ENCODE assay signal across 22 mouse cellular contexts in genomic region chr15:77078786-77079185, GRCm38 (mm10). TPM values are rescaled to one million over a fixed set of nuclear protein-coding genes. Genes with fewer than 3 reads are reported as not detected.
DNase-seq lines count a peak whose midpoint lies in the region; ATAC-seq and TF ChIP-seq lines count a peak whose summit lies in the region.
"Had no signal": no experiment of that assay in that cellular context is flagged by ENCODE, and none has a peak within 500 bp of the region (broad histone marks: within the 10 kb centered on the region; RNA-seq: fewer than 3 reads in every experiment).

No protein-coding gene starts in this region.

- TF ChIP-seq POLR2A in cortical plate, adult 2 months (IDR thresholded peaks at IDR 0.05; ENCODE audit: extremely low read depth, insufficient read depth, low read length) = no peak

- DNase-seq in embryonic facial prominence, embryonic 10.5 days (ENCODE audit: low spot score) = no peak
- DNase-seq in layer of hippocampus, adult 2 months (ENCODE audit: low spot score in 2 of 2) = no peak
- DNase-seq in layer of hippocampus, adult 9-11 months = no peak
- no peak for DNase-seq in midbrain, embryonic 14.5 days
- no peak for DNase-seq in urinary bladder, postnatal 14 days (ENCODE audit: low spot score)
- DNase-seq: adrenal gland, postnatal 25 days; B cell, adult 2 months; cerebellum, adult 18-20 months; cerebellum, adult 9-11 months; cerebellum, postnatal 36 days; gastrocnemius, postnatal 10 days had no signal

- ATAC-seq in embryonic facial prominence, embryonic 13.5 days (ENCODE audit: insufficient number of reproducible peaks, insufficient read depth, low FRiP score, low TSS enrichment, low read depth) = no peak
- no peak for ATAC-seq in midbrain, embryonic 14.5 days (ENCODE audit: low FRiP score, low TSS enrichment)
- ATAC-seq in midbrain, embryonic 15.5 days (replicated peaks) = no peak
- ATAC-seq: activated CD4-positive, CD25-positive, alpha-beta regulatory T cell, adult 4 months; CD4-positive, CD25-positive, alpha-beta regulatory T cell, adult 4 months; forebrain, embryonic 15.5 days; intestine, embryonic 15.5 days had no signal

- H3K9ac ChIP-seq in embryonic facial prominence, embryonic 13.5 days = no peak overlapping the region
- H3K9ac ChIP-seq in midbrain, embryonic 14.5 days (replicated peaks; ENCODE audit: low read length) = no peak overlapping the region
- no peak overlapping the region for H3K9ac ChIP-seq in midbrain, embryonic 15.5 days
- H3K9ac ChIP-seq: forebrain, embryonic 15.5 days; heart, embryonic 12.5 days; intestine, embryonic 15.5 days had no signal

- H3K4me3 ChIP-seq in embryonic facial prominence, embryonic 13.5 days = no peak overlapping the region
- no peak overlapping the region for H3K4me3 ChIP-seq in embryonic facial prominence, embryonic 10.5 days
- H3K4me3 ChIP-seq in layer of hippocampus, adult 2 months = no peak overlapping the region
- no peak overlapping the region for H3K4me3 ChIP-seq in midbrain, embryonic 14.5 days (replicated peaks; ENCODE audit: low read depth, low read length)
- H3K4me3 ChIP-seq in midbrain, embryonic 15.5 days = no peak overlapping the region
- H3K4me3 ChIP-seq in cortical plate, adult 2 months (ENCODE audit: insufficient read depth, low read length) = no peak overlapping the region
- H3K4me3 ChIP-seq: forebrain, embryonic 15.5 days; heart, embryonic 12.5 days; hindbrain, embryonic 10.5 days; intestine, embryonic 15.5 days had no signal

- H3K4me2 ChIP-seq in embryonic facial prominence, embryonic 13.5 days = no peak overlapping the region
- no peak overlapping the region for H3K4me2 ChIP-seq in midbrain, embryonic 14.5 days (ENCODE audit: low read length)
- H3K4me2 ChIP-seq in midbrain, embryonic 15.5 days = no peak overlapping the region
- H3K4me2 ChIP-seq: forebrain, embryonic 15.5 days; heart, embryonic 12.5 days; intestine, embryonic 15.5 days had no signal

- 78% methylated on average over 3 of the region's 3 CpGs for WGBS in embryonic facial prominence, embryonic 13.5 days
- WGBS in embryonic facial prominence, embryonic 10.5 days = 68% methylated on average over 3 of the region's 3 CpGs
- 65% methylated on average over 3 of the region's 3 CpGs for WGBS in midbrain, embryonic 14.5 days
- WGBS in midbrain, embryonic 15.5 days = 59% methylated on average over 3 of the region's 3 CpGs

- H3K27me3 ChIP-seq in embryonic facial prominence, embryonic 13.5 days = no peaks in the 10 kb centered on the region
- H3K27me3 ChIP-seq in embryonic facial prominence, embryonic 10.5 days (replicated peaks; ENCODE audit: low read depth, poor library complexity, severe bottlenecking) = no peaks in the 10 kb centered on the region
- no peaks in the 10 kb centered on the region for H3K27me3 ChIP-seq in midbrain, embryonic 14.5 days (ENCODE audit: control insufficient read depth, insufficient read depth, low read length)
- no peaks in the 10 kb centered on the region for H3K27me3 ChIP-seq in midbrain, embryonic 15.5 days (replicated peaks)
- H3K27me3 ChIP-seq: forebrain, embryonic 15.5 days; heart, embryonic 12.5 days; intestine, embryonic 15.5 days had no signal

- peaks cover 73% of the 10 kb centered on the region for H3K36me3 ChIP-seq in embryonic facial prominence, embryonic 13.5 days
- peaks cover 82% of the 10 kb centered on the region for H3K36me3 ChIP-seq in embryonic facial prominence, embryonic 10.5 days (replicated peaks)
- peaks cover 62% of the 10 kb centered on the region for H3K36me3 ChIP-seq in midbrain, embryonic 14.5 days (ENCODE audit: control insufficient read depth, insufficient read depth, low read length)
- H3K36me3 ChIP-seq in midbrain, embryonic 15.5 days (replicated peaks) = peaks cover 27% of the 10 kb centered on the region; the same call in 1 of the 2 replicates
- H3K36me3 ChIP-seq: G1E had no signal

- H3K27ac ChIP-seq in embryonic facial prominence, embryonic 13.5 days = 0 out of 2 replicates have a peak overlapping the region, but pooled peaks have one; percentile 81
- H3K27ac ChIP-seq in embryonic facial prominence, embryonic 10.5 days (replicated peaks) = no peak overlapping the region; the same call in 1 of the 2 replicates
- peak overlapping the region; percentile 81 for H3K27ac ChIP-seq in layer of hippocampus, adult 2 months
- 0 out of 2 replicates have a peak overlapping the region, but pooled peaks have one; percentile 9 for H3K27ac ChIP-seq in midbrain, embryonic 14.5 days (replicated peaks; ENCODE audit: low read depth, low read length)
- no peak overlapping the region for H3K27ac ChIP-seq in midbrain, embryonic 15.5 days
- peak overlapping the region; percentile 26 for H3K27ac ChIP-seq in cortical plate, adult 2 months (ENCODE audit: insufficient read depth, low read length)
- H3K27ac ChIP-seq: forebrain, embryonic 15.5 days; intestine, embryonic 15.5 days had no signal

- no peak for TF ChIP-seq CTCF in layer of hippocampus, adult 2 months (conservative IDR thresholded peaks at IDR 0.05)
- TF ChIP-seq CTCF in cortical plate, adult 2 months (IDR thresholded peaks at IDR 0.05; ENCODE audit: extremely low read depth, insufficient read depth, low read length) = no peak

- no peaks in the 10 kb centered on the region for H3K9me3 ChIP-seq in embryonic facial prominence, embryonic 13.5 days
- no peaks in the 10 kb centered on the region for H3K9me3 ChIP-seq in embryonic facial prominence, embryonic 10.5 days
- no peaks in the 10 kb centered on the region for H3K9me3 ChIP-seq in midbrain, embryonic 14.5 days (ENCODE audit: control insufficient read depth, low read length)
- no peaks in the 10 kb centered on the region for H3K9me3 ChIP-seq in midbrain, embryonic 15.5 days
- H3K9me3 ChIP-seq: forebrain, embryonic 15.5 days; G1E; heart, embryonic 12.5 days; hindbrain, embryonic 10.5 days; intestine, embryonic 15.5 days had no signal

- peaks cover 26% of the 10 kb centered on the region for H3K4me1 ChIP-seq in embryonic facial prominence, embryonic 13.5 days
- peaks cover 23% of the 10 kb centered on the region for H3K4me1 ChIP-seq in embryonic facial prominence, embryonic 10.5 days
- no peaks in the 10 kb centered on the region for H3K4me1 ChIP-seq in midbrain, embryonic 14.5 days (ENCODE audit: control insufficient read depth, insufficient read depth, low read length)
- 0 out of 2 replicates have a peak, but pooled peaks cover 6% of the 10 kb centered on the region for H3K4me1 ChIP-seq in midbrain, embryonic 15.5 days
- H3K4me1 ChIP-seq in cortical plate, adult 2 months (ENCODE audit: control insufficient read depth, insufficient read depth, low read length) = peaks cover 6% of the 10 kb centered on the region; the same call in 1 of the 2 replicates
- H3K4me1 ChIP-seq: intestine, embryonic 15.5 days had no signal

RNA-seq across cellular contexts. Expression of gene Mb, which starts 28.3 kb away (rescaled TPM):
- 1.7 and 2.5 TPM in 2 replicates for polyA plus RNA-seq in embryonic facial prominence, embryonic 13.5 days (2015; fragmentation: Nextera tagmentation; extraction: Ambion mirVana)
- 0.72 and 0.86 TPM in 2 replicates for polyA plus RNA-seq in embryonic facial prominence, embryonic 10.5 days (2016; fragmentation: Nextera tagmentation; extraction: Ambion mirVana)
- under 1 TPM in 1 of 2 experiments, not detected in 1; 0.49 TPM for total RNA-seq in layer of hippocampus, adult 2 months (2021)
- 0.57 and 1.2 TPM in 2 replicates for polyA plus RNA-seq in midbrain, embryonic 14.5 days (2014; fragmentation: Nextera tagmentation; extraction: Ambion mirVana)
- polyA plus RNA-seq in midbrain, embryonic 15.5 days (2015; fragmentation: Nextera tagmentation; extraction: Ambion mirVana) = 0.66 TPM in 2 replicates
- polyA plus RNA-seq in cortical plate, adult 2 months (2012; rRNA removed) = 0.15 and 0.26 TPM in 2 replicates
- total RNA-seq: G1E had no signal
- polyA plus RNA-seq: activated CD4-positive, CD25-positive, alpha-beta regulatory T cell, adult 4 months; CD4-positive, CD25-positive, alpha-beta regulatory T cell, adult 4 months; forebrain, embryonic 11.5 days; forebrain, embryonic 15.5 days; G1E had no signal

RNA-seq across cellular contexts. Expression of gene Apol6, which starts 34.3 kb away (rescaled TPM):
- polyA plus RNA-seq in embryonic facial prominence, embryonic 13.5 days (2015; fragmentation: Nextera tagmentation; extraction: Ambion mirVana) = 0.22 and 0.45 TPM in 2 replicates
- 0.07 and 0.16 TPM in 2 replicates for polyA plus RNA-seq in embryonic facial prominence, embryonic 10.5 days (2016; fragmentation: Nextera tagmentation; extraction: Ambion mirVana)
- total RNA-seq in layer of hippocampus, adult 2 months (2021) = not detected
- 0.15 TPM in 1 of 2 replicates, not detected in the other for polyA plus RNA-seq in midbrain, embryonic 14.5 days (2014; fragmentation: Nextera tagmentation; extraction: Ambion mirVana)
- polyA plus RNA-seq in midbrain, embryonic 15.5 days (2015; fragmentation: Nextera tagmentation; extraction: Ambion mirVana) = 0.06 and 0.22 TPM in 2 replicates
- polyA plus RNA-seq in cortical plate, adult 2 months (2012; rRNA removed) = 0.10 and 0.11 TPM in 2 replicates
- polyA plus RNA-seq: activated CD4-positive, CD25-positive, alpha-beta regulatory T cell, adult 4 months; CD4-positive, CD25-positive, alpha-beta regulatory T cell, adult 4 months; forebrain, embryonic 11.5 days; forebrain, embryonic 15.5 days; G1E; hindbrain, embryonic 10.5 days had no signal

Comparison
In these comparisons a context has a peak if more than half of its experiments do, and no peak if none do; other contexts are left out.
1. H3K27ac ChIP-seq: peak in embryonic facial prominence, embryonic 13.5 days (single experiment), layer of hippocampus, adult 2 months (single experiment), midbrain, embryonic 14.5 days (single experiment) and cortical plate, adult 2 months (single experiment); none in embryonic facial prominence, embryonic 10.5 days (single experiment) and midbrain, embryonic 15.5 days (single experiment).